Mouse (Mus musculus) cerebellum, adult 8-10 months (tissue): ENCODE data around the gene Gm13420.

ENCODE experiments used
- DNase-seq: peaks from one replicate; pipeline ENCODE4 v3.0.0; 2022

Gm13420 gene

GRCm38 (mm10) chr2:29700898-29701297, 50.6 kb downstream of the Gm13420 start:
- DNase-seq: no peak

GRCm38 (mm10) chr2:29698421-29699290, 52.8 kb downstream of the Gm13420 start:
- no peak for DNase-seq

GRCm38 (mm10) chr2:29696207-29696800, 55.2 kb downstream of the Gm13420 start:
- DNase-seq: no peak
